Mouse (Mus musculus) liver, postnatal 0 days (tissue): ENCODE data around the gene Elmo1. TPM values are rescaled to one million over a fixed set of nuclear protein-coding genes. Genes with fewer than 3 reads are reported as not detected.
A peak's percentile ranks its signal among the peaks of the same experiment; 100 is the strongest.

Experiments used
- ATAC-seq: fragments of 200-750 bp; cut with Nextera tagmentation; 2 replicates; pipeline ENCODE4 v1.8.0; 2017; ENCODE audit warnings: mild to moderate bottlenecking, moderate library complexity
- DNase-seq: peaks from one replicate; pipeline ENCODE4 v3.0.0-alpha.2; 2016
- H3K27ac ChIP-seq: fragments of 300-500 bp; sonication (generic); 2 replicates; pipeline ENCODE4 v1.5.1; 2014; ENCODE audit warnings: antibody characterized with exemption, moderate library complexity, mild to moderate bottlenecking, low read depth
- H3K27me3 ChIP-seq: fragments of 300-500 bp; sonication (generic); 2 replicates; pipeline ENCODE4 v1.6.1; 2014; ENCODE audit warnings: low read length, control low read depth, mixed read lengths; ENCODE audit not compliant: insufficient read depth
- H3K36me3 ChIP-seq: fragments of 300-500 bp; sonication (generic); replicated peaks from 2 replicates; pipeline ENCODE4 v1.6.1; 2014; ENCODE audit warnings: mild to moderate bottlenecking, control low read depth, low read length, moderate library complexity, mixed read lengths; ENCODE audit not compliant: insufficient read depth
- H3K4me1 ChIP-seq: fragments of 300-500 bp; sonication (generic); 2 replicates; pipeline ENCODE4 v1.6.1; 2014; ENCODE audit warnings: antibody characterized with exemption, mild to moderate bottlenecking, control low read depth; ENCODE audit not compliant: insufficient read depth
- H3K4me2 ChIP-seq: fragments of 300-500 bp; sonication (generic); 2 replicates; pipeline ENCODE4 v1.6.1; 2014; ENCODE audit warnings: low read depth, mild to moderate bottlenecking, low read length, moderate library complexity, mixed read lengths
- H3K4me3 ChIP-seq: fragments of 300-500 bp; sonication (generic); 2 replicates; pipeline ENCODE4 v1.5.1; 2014; ENCODE audit warnings: low read depth, low read length
- H3K9ac ChIP-seq: fragments of 300-500 bp; sonication (generic); replicated peaks from 2 replicates; pipeline ENCODE4 v1.6.1; 2014; ENCODE audit warnings: mild to moderate bottlenecking, moderate library complexity
- H3K9me3 ChIP-seq: fragments of 300-500 bp; sonication (generic); 2 replicates; pipeline ENCODE4 v1.6.1; 2016; ENCODE audit warnings: mild to moderate bottlenecking, control low read depth, low read length, mixed read lengths
- CTCF ChIP-seq: sonication (generic); IDR thresholded peaks from 2 replicates; pipeline ENCODE4 v1.5.1; 2016; ENCODE audit warnings: antibody characterized with exemption, low read depth
- EP300 ChIP-seq: IDR thresholded peaks from 2 replicates; pipeline ENCODE4 v1.6.1; 2016; ENCODE audit warnings: antibody characterized with exemption, low read depth, mild to moderate bottlenecking
- WGBS: fragments of 180-500 bp; shearing (Covaris S2); extraction: QIAGEN DNeasy Blood & Tissue Kit; methylation state at CpG from one replicate; pipeline ENCODE4 v1.1.7; 2014; ENCODE audit not compliant: insufficient replicate concordance; 5-methylcytosine and 5-hydroxymethylcytosine counted together
- polyA plus RNA-seq: library from polyadenylated mRNA; unstranded; fragments of >200 nt; fragmentation: Nextera tagmentation; extraction: Ambion mirVana; gene quantifications from 2 replicates; pipeline ENCODE4 v1.2.1, GENCODE M21; 2015

Elmo1 gene
- polyA plus RNA-seq, 1 experiment from 2014 or later: 3.1 TPM

- peak; percentile 73 for ATAC-seq
- no peak for TF ChIP-seq EP300
These were observed 24.9 kb downstream of the Elmo1 start for GRCm38 (mm10) chr13:20115131-20115907.

GRCm38 (mm10) chr13:20116019-20116418 lies 25.6 kb downstream of the Elmo1 start:
- 0 out of 2 replicates have a peak overlapping the region, but pooled peaks have one; percentile 16 for H3K27ac ChIP-seq
- 61% methylated on average over 6 of the region's 6 CpGs for WGBS

More at GRCm38 (mm10) chr13:20115131-20115907, 24.9 kb downstream of the Elmo1 start:
- Histone ChIP-seq H3K9me3 (no peaks in the 10 kb centered on the region), H3K27me3 (no peaks in the 10 kb centered on the region), H3K9ac (no peak overlapping the region), H3K4me3 (no peak overlapping the region), H3K4me2 (no peak overlapping the region), H3K4me1 (peaks cover 34% of the 10 kb centered on the region), H3K27ac (0 out of 2 replicates have a peak overlapping the region, but pooled peaks have one; percentile 16), H3K36me3 (no peaks in the 10 kb centered on the region)
- WGBS: 53% methylated on average over 9 of the region's 9 CpGs
- no peak for DNase-seq

GRCm38 (mm10) chr13:20116868-20117510 lies 26.6 kb downstream of the Elmo1 start:
- Histone ChIP-seq H3K4me1 (peaks cover 37% of the 10 kb centered on the region), H3K36me3 (no peaks in the 10 kb centered on the region), H3K27ac (no peak overlapping the region), H3K4me3 (no peak overlapping the region), H3K9me3 (no peaks in the 10 kb centered on the region), H3K4me2 (0 out of 2 replicates have a peak overlapping the region, but pooled peaks have one; percentile 28), H3K9ac (no peak overlapping the region), H3K27me3 (no peaks in the 10 kb centered on the region)
- ATAC-seq (0 out of 2 replicates have a peak, but pooled peaks have one; percentile 41), DNase-seq (no peak)
- TF ChIP-seq CTCF: no peak
- no peak for TF ChIP-seq EP300
- WGBS: 35% methylated on average over 1 of the region's 1 CpGs

More at GRCm38 (mm10) chr13:20116019-20116418, 25.6 kb downstream of the Elmo1 start:
- Histone ChIP-seq H3K36me3 (no peaks in the 10 kb centered on the region), H3K9me3 (no peaks in the 10 kb centered on the region), H3K4me1 (peaks cover 37% of the 10 kb centered on the region), H3K9ac (no peak overlapping the region), H3K4me3 (no peak overlapping the region), H3K4me2 (no peak overlapping the region), H3K27me3 (no peaks in the 10 kb centered on the region)
- ATAC-seq: no peak
- DNase-seq: no peak
- TF ChIP-seq EP300: no peak
- TF ChIP-seq CTCF: no peak

GRCm38 (mm10) chr13:20117691-20118090 lies 27.3 kb downstream of the Elmo1 start:
- TF ChIP-seq CTCF (no peak), EP300 (no peak)
- H3K9ac ChIP-seq: no peak overlapping the region
- H3K36me3 ChIP-seq: no peaks in the 10 kb centered on the region
- H3K4me1 ChIP-seq: peaks cover 31% of the 10 kb centered on the region
- H3K4me3 ChIP-seq: no peak overlapping the region
- no peak overlapping the region for H3K27ac ChIP-seq
- H3K4me2 ChIP-seq: no peak overlapping the region
- no peaks in the 10 kb centered on the region for H3K9me3 ChIP-seq
- no peak for DNase-seq
- ATAC-seq: no peak
- 57% methylated on average over 1 of the region's 1 CpGs for WGBS
- no peaks in the 10 kb centered on the region for H3K27me3 ChIP-seq

- 86% methylated on average over 7 of the region's 7 CpGs for WGBS
- Histone ChIP-seq H3K9ac (no peak overlapping the region), H3K36me3 (no peaks in the 10 kb centered on the region), H3K27me3 (no peaks in the 10 kb centered on the region), H3K4me1 (peaks cover 31% of the 10 kb centered on the region), H3K4me3 (no peak overlapping the region), H3K9me3 (no peaks in the 10 kb centered on the region), H3K27ac (no peak overlapping the region), H3K4me2 (no peak overlapping the region)
- ATAC-seq: no peak
- TF ChIP-seq EP300 (no peak), CTCF (no peak)
- no peak for DNase-seq
These were observed 28.5 kb downstream of the Elmo1 start for GRCm38 (mm10) chr13:20118909-20119308.

GRCm38 (mm10) chr13:20120723-20121122 lies 30.3 kb downstream of the Elmo1 start:
- WGBS: 24% methylated on average over 5 of the region's 5 CpGs
- H3K4me3 ChIP-seq: no peak overlapping the region
- H3K9me3 ChIP-seq: no peaks in the 10 kb centered on the region
- no peak overlapping the region for H3K9ac ChIP-seq
- no peak for ATAC-seq
- TF ChIP-seq CTCF: no peak
- TF ChIP-seq EP300: no peak
- H3K4me2 ChIP-seq: 0 out of 2 replicates have a peak overlapping the region, but pooled peaks have one; percentile 6
- H3K27me3 ChIP-seq: no peaks in the 10 kb centered on the region
- DNase-seq: no peak
- H3K36me3 ChIP-seq: no peaks in the 10 kb centered on the region
- peak overlapping the region; percentile 23; the same call in 1 of the 2 replicates for H3K27ac ChIP-seq
- peaks cover 26% of the 10 kb centered on the region for H3K4me1 ChIP-seq
